Mouse (Mus musculus): ENCODE data around the gene Agrn.
A peak's percentile ranks its signal among the peaks of the same experiment; 100 is the strongest.

DNA sequence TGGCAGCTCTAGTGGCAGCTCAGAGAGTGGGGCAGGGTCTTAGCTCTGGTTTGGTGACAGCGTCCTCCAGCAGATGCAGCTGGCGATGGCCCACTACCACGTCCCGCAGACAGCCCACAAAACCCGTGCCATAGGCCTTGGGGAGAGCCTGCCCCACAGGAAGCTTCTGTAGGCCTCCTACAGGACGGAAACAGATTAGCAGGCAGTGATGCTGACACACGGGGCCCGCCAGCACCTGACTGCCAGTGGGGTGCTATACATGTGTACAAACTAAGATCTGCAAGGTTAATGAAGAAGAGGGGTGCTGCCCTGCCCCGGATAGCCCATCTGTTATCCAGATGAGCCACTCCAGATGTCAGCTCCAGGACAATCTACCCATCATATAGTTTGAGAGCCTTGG is 30.8 kb downstream of the Agrn start:
- peak; percentile 8; the same call in 1 of the 2 replicates for TF ChIP-seq CTCF (IDR thresholded peaks at IDR 0.05)
- TF ChIP-seq POLR2A (IDR thresholded peaks at IDR 0.05; ENCODE audit: insufficient read depth, low read depth, low read length), result no peak
